Mouse (Mus musculus) kidney, adult 2 months (tissue): ENCODE data around the gene Pgm1.
A peak's percentile ranks its signal among the peaks of the same experiment; 100 is the strongest.

ENCODE experiments used
- CTCF ChIP-seq: fragments of 200-500 bp; conservative IDR thresholded peaks from 2 replicates; pipeline ENCODE4 v1.5.1; 2011; ENCODE audit warnings: low read depth, mild to moderate bottlenecking, control low read depth, low read length, moderate library complexity, mixed read lengths; ENCODE audit not compliant: insufficient read depth, insufficient read length
- POLR2A ChIP-seq: fragments of 200-500 bp; IDR thresholded peaks from one replicate; pipeline ENCODE4 v1.6.1; 2011; ENCODE audit warnings: low read depth, low read length, control low read depth

- TF ChIP-seq CTCF: peak; percentile 90
- no peak for TF ChIP-seq POLR2A
Measured at GRCm38 (mm10) chr4:100028641-100029040, 99.4 kb downstream of the Pgm1 start.
